Mouse (Mus musculus) thymus, adult 2 months (tissue): ENCODE measurements around the gene Dedd2. TPM values are rescaled to one million over a fixed set of nuclear protein-coding genes. Genes with fewer than 3 reads are reported as not detected.

Source experiments
- DNase-seq: peaks from one replicate; pipeline ENCODE4 v3.0.0; 2021
- H3K27ac ChIP-seq: fragments of 200-500 bp; 2 replicates; pipeline ENCODE4 v1.5.1; 2012; ENCODE audit warnings: low read length, control low read depth; ENCODE audit not compliant: control insufficient read depth, insufficient read depth
- H3K27me3 ChIP-seq: fragments of 200-500 bp; 2 replicates; pipeline ENCODE4 v1.6.1; 2012; ENCODE audit warnings: mild to moderate bottlenecking, low read length, moderate library complexity, mixed read lengths; ENCODE audit not compliant: control insufficient read depth, insufficient read depth
- H3K36me3 ChIP-seq: fragments of 200-500 bp; 2 replicates; pipeline ENCODE4 v1.6.1; 2012; ENCODE audit warnings: mild to moderate bottlenecking, low read length, moderate library complexity; ENCODE audit not compliant: control insufficient read depth, insufficient read depth
- H3K4me1 ChIP-seq: fragments of 200-500 bp; replicated peaks from 2 replicates; pipeline ENCODE4 v1.6.1; 2012; ENCODE audit warnings: low read length; ENCODE audit not compliant: control insufficient read depth, insufficient read depth
- H3K4me3 ChIP-seq: fragments of 200-500 bp; 2 replicates; pipeline ENCODE4 v1.5.1; 2012; ENCODE audit warnings: mild to moderate bottlenecking, low read length, control low read depth, moderate library complexity; ENCODE audit not compliant: control insufficient read depth, insufficient read depth
- CTCF ChIP-seq: fragments of 200-500 bp; IDR thresholded peaks from 2 replicates; pipeline ENCODE4 v1.5.1; 2012; ENCODE audit warnings: mild to moderate bottlenecking, control low read depth, low read length, moderate library complexity, borderline replicate concordance; ENCODE audit not compliant: control insufficient read depth, poor library complexity, insufficient read depth; ENCODE audit errors: extremely low read depth
- POLR2A ChIP-seq: fragments of 200-500 bp; IDR thresholded peaks from 2 replicates; pipeline ENCODE4 v1.6.1; 2012; ENCODE audit warnings: mild to moderate bottlenecking, low read length, control low read depth, moderate library complexity; ENCODE audit not compliant: control insufficient read depth, poor library complexity, insufficient read depth; ENCODE audit errors: extremely low read depth
- WGBS: fragments of 180-500 bp; shearing (Covaris S2); methylation state at CpG from one replicate; pipeline ENCODE4 v1.1.7; 2018; 5-methylcytosine and 5-hydroxymethylcytosine counted together
- polyA plus RNA-seq: library from polyadenylated mRNA; depleted of rRNA; stranded (reverse); fragments of >200 nt; gene quantifications from 2 replicates; pipeline ENCODE4 v1.2.3, GENCODE M21; 2012; rRNA removed

Gene Dedd2
- polyA plus RNA-seq, 1 experiment, result 102 TPM

- Histone ChIP-seq H3K4me1 (peaks cover 18% of the 10 kb centered on the region), H3K4me3 (no peak overlapping the region), H3K27ac (no peak overlapping the region), H3K27me3 (peaks cover 8% of the 10 kb centered on the region; the same call in 1 of the 2 replicates), H3K36me3 (no peaks in the 10 kb centered on the region)
- no peak for DNase-seq
- TF ChIP-seq POLR2A, result no peak
- 18% methylated on average over 7 of the region's 7 CpGs for WGBS
Observed at GRCm38 (mm10) chr7:25151009-25151408, 69.4 kb downstream of the Dedd2 start.

GRCm38 (mm10) chr7:25150151-25150663 lies 70.2 kb downstream of the Dedd2 start:
- no peak overlapping the region for H3K4me3 ChIP-seq
- WGBS, result 3% methylated on average over 16 of the region's 18 CpGs
- peaks cover 10% of the 10 kb centered on the region for H3K4me1 ChIP-seq
- no peaks in the 10 kb centered on the region for H3K36me3 ChIP-seq
- TF ChIP-seq CTCF, result no peak
- TF ChIP-seq POLR2A, result no peak
- no peak for DNase-seq
- H3K27ac ChIP-seq, result no peak overlapping the region
- peaks cover 8% of the 10 kb centered on the region; the same call in 1 of the 2 replicates for H3K27me3 ChIP-seq

Other genes starting within 250 kb of the Dedd2 start
- gene Rabac1, start 247.9 kb downstream of the Dedd2 start, polyA plus RNA-seq, result 433 and 569 TPM in 2 replicates
- gene Atp1a3, start 214.7 kb downstream of the Dedd2 start, polyA plus RNA-seq, result 5.6 and 7.1 TPM in 2 replicates
- gene Grik5, start 148.3 kb downstream of the Dedd2 start, polyA plus RNA-seq, result 19.1 and 23.0 TPM in 2 replicates
- 65.0 and 68.8 TPM in 2 replicates for gene Zfp574, start 148.0 kb downstream of the Dedd2 start, polyA plus RNA-seq
- gene Pou2f2, start 40.9 kb downstream of the Dedd2 start, polyA plus RNA-seq, result 5.6 and 5.7 TPM in 2 replicates
- gene Zfp526, start 810 bp upstream of the Dedd2 start, polyA plus RNA-seq, result 38.2 and 46.5 TPM in 2 replicates
- gene Gsk3a, start 17.2 kb upstream of the Dedd2 start, polyA plus RNA-seq, result 332 and 343 TPM in 2 replicates
- 59.4 and 60.4 TPM in 2 replicates for gene Erf, start 30.1 kb upstream of the Dedd2 start, polyA plus RNA-seq
- 270 and 297 TPM in 2 replicates for gene Cic, start 47.1 kb upstream of the Dedd2 start, polyA plus RNA-seq
- gene Pafah1b3, start 77.4 kb upstream of the Dedd2 start, polyA plus RNA-seq, result 138 and 140 TPM in 2 replicates
- 0.08 TPM in 1 of 2 replicates, not detected in the other for gene Prr19, start 80.8 kb upstream of the Dedd2 start, polyA plus RNA-seq
- 0.08 and 0.13 TPM in 2 replicates for gene Tmem145, start 85.5 kb upstream of the Dedd2 start, polyA plus RNA-seq
- gene Megf8, start 96.5 kb upstream of the Dedd2 start, polyA plus RNA-seq, result 11.9 and 14.8 TPM in 2 replicates
- 13.4 and 20.6 TPM in 2 replicates for gene Cnfn, start 149.1 kb upstream of the Dedd2 start, polyA plus RNA-seq
- gene Lipe, start 178.1 kb upstream of the Dedd2 start, polyA plus RNA-seq, result 75.3 and 91.6 TPM in 2 replicates
- 0.56 and 1.2 TPM in 2 replicates for gene Cxcl17, start 192.3 kb upstream of the Dedd2 start, polyA plus RNA-seq